Mouse (Mus musculus) testis, adult 2 months (tissue): ENCODE measurements around the gene Slc7a9. TPM values are rescaled to one million over a fixed set of nuclear protein-coding genes. Genes with fewer than 3 reads are reported as not detected.

ENCODE experiments used
- H3K27ac ChIP-seq: fragments of 200-500 bp; 2 replicates; pipeline ENCODE4 v1.5.1; 2012; ENCODE audit warnings: low read depth, low read length; ENCODE audit not compliant: control insufficient read depth, insufficient read depth
- H3K27me3 ChIP-seq: fragments of 200-500 bp; 2 replicates; pipeline ENCODE4 v1.6.1; 2012; ENCODE audit warnings: mild to moderate bottlenecking, low read length, moderate library complexity; ENCODE audit not compliant: control insufficient read depth, insufficient read depth
- H3K36me3 ChIP-seq: fragments of 200-500 bp; 2 replicates; pipeline ENCODE4 v1.6.1; 2012; ENCODE audit warnings: mild to moderate bottlenecking, low read length; ENCODE audit not compliant: control insufficient read depth, insufficient read depth
- H3K4me1 ChIP-seq: fragments of 200-500 bp; 2 replicates; pipeline ENCODE4 v1.6.1; 2012; ENCODE audit warnings: low read length; ENCODE audit not compliant: control insufficient read depth, insufficient read depth
- H3K4me3 ChIP-seq: fragments of 200-500 bp; 2 replicates; pipeline ENCODE4 v1.5.1; 2012; ENCODE audit warnings: low read depth, mild to moderate bottlenecking, low read length, moderate library complexity, mixed read lengths; ENCODE audit not compliant: control insufficient read depth
- CTCF ChIP-seq: fragments of 200-500 bp; IDR thresholded peaks from 2 replicates; pipeline ENCODE4 v1.5.1; 2012; ENCODE audit warnings: low read depth, mild to moderate bottlenecking, inconsistent platforms, low read length, moderate library complexity; ENCODE audit not compliant: control insufficient read depth, insufficient read depth, insufficient replicate concordance
- POLR2A ChIP-seq: fragments of 200-500 bp; IDR thresholded peaks from 2 replicates; pipeline ENCODE4 v1.6.1; 2012; ENCODE audit warnings: low read depth, mild to moderate bottlenecking, inconsistent platforms, low read length, moderate library complexity; ENCODE audit not compliant: control insufficient read depth
- polyA plus RNA-seq: library from polyadenylated mRNA; depleted of rRNA; stranded (reverse); fragments of >200 nt; gene quantifications from 2 replicates; pipeline ENCODE4 v1.2.3, GENCODE M21; 2012; rRNA removed

The Slc7a9 gene
- 0.37 and 0.47 TPM in 2 replicates for polyA plus RNA-seq

- Histone ChIP-seq H3K27me3 (no peaks in the 10 kb centered on the region), H3K27ac (no peak within 1 kb of the TSS), H3K4me3 (no peak within 1 kb of the TSS), H3K36me3 (no peaks in the 10 kb centered on the region), H3K4me1 (peaks cover 5% of the 10 kb centered on the region)
- TF ChIP-seq POLR2A, result no peak
- no peak for TF ChIP-seq CTCF
These were observed at the start of gene Slc7a9 for GRCm38 (mm10) chr7:35447996-35448846. Slc7a9 (plus strand) TSS chr7:35448796.

- TF ChIP-seq POLR2A (no peak), CTCF (no peak)
- no peaks in the 10 kb centered on the region for H3K27me3 ChIP-seq
- H3K36me3 ChIP-seq, result peaks cover 3% of the 10 kb centered on the region
- H3K4me1 ChIP-seq, result peaks cover 4% of the 10 kb centered on the region
- H3K27ac ChIP-seq, result no peak overlapping the region
- H3K4me3 ChIP-seq, result no peak overlapping the region
These were observed 47.4 kb upstream of the Slc7a9 start for GRCm38 (mm10) chr7:35401169-35401568.

GRCm38 (mm10) chr7:35415226-35415625, 33.4 kb upstream of the Slc7a9 start:
- no peaks in the 10 kb centered on the region for H3K27me3 ChIP-seq
- peaks cover 1% of the 10 kb centered on the region for H3K36me3 ChIP-seq
- H3K4me3 ChIP-seq, result no peak overlapping the region
- H3K27ac ChIP-seq, result no peak overlapping the region
- no peaks in the 10 kb centered on the region for H3K4me1 ChIP-seq
- TF ChIP-seq POLR2A (no peak), CTCF (no peak)

DNA sequence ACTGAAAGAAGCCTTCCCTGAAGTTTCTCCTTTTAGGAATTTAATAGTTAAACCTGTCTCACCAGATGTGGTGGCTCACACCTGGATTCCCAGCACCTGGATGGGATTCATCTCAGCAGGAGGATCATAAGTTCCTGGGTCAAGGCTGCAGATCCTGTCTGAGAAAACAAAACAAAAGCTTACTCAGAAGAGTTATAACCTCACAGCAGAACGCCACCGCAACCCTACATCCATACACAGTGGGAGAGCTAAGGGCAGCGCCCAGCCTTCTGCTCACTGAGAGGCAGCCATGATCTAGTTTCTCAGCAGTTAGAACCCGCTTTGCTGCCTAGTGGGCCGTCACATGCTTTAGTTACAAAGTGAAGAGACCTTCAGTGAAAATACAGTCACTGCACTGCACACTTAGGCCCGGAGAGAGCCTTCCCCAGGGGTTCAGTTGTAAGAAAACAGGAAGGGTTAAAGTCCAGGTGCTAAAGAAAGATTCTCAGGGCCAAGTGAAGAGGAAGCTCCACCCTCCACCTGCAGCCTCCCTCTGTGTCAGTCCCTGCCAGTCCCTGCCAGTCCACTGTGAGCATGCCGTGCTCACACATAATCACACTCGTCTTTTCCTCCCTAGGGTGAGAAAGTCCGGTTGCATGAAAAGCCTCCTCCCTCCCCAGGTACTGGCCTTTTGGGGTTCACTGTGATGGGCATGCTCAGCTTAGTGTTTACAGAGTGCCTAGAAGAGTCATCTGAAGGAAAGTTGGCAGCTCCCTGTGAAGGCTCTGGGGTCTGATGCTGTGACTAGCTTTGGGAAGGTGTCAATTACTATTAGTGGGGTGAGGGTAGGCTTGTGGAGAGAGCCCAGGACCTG, 32.6 kb upstream of the Slc7a9 start:
- Histone ChIP-seq H3K27me3 (no peaks in the 10 kb centered on the region), H3K36me3 (peaks cover 1% of the 10 kb centered on the region), H3K4me3 (no peak overlapping the region), H3K27ac (no peak overlapping the region), H3K4me1 (no peaks in the 10 kb centered on the region)
- TF ChIP-seq CTCF (no peak), POLR2A (no peak)

DNA sequence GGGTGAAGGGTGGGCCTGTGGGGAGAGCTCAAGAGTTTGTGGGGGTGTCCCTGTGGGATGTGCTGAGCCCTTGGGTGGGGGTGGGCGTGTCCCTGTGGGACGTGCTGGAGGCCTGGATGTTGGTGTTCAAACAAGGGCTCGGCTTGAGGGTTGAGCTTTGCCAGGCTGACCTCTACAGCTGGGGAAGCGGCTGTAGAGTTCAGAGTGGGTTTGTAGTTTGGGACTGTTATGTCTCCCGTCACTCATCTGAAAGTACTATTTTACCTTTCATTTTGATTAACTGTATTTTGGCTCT, 32.0 kb upstream of the Slc7a9 start:
- Histone ChIP-seq H3K4me1 (no peaks in the 10 kb centered on the region), H3K27ac (no peak overlapping the region), H3K36me3 (peaks cover 1% of the 10 kb centered on the region), H3K4me3 (no peak overlapping the region), H3K27me3 (no peaks in the 10 kb centered on the region)
- TF ChIP-seq POLR2A (no peak), CTCF (no peak)

DNA sequence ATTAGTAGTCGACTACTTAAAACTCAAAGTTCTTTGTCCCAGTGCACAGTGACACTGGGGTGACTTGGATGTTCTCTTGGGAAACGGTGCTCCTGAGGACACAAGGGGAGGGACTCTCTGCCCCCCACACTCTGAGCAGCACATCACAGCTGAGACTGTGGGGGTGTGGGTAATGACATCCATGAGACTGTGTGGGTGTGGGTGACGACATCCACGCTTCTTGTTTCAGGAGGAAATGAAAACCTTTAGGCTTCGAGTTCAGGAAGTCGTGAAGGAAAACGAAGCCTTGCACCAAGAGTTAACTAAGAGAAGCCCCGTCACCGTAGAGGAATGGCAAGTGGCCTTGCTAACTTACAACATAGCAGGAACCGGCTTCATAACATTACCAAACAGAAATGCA, 25.5 kb upstream of the Slc7a9 start:
- H3K4me1 ChIP-seq, result no peaks in the 10 kb centered on the region
- no peak overlapping the region for H3K4me3 ChIP-seq
- no peak overlapping the region for H3K27ac ChIP-seq
- peaks cover 3% of the 10 kb centered on the region for H3K36me3 ChIP-seq
- TF ChIP-seq POLR2A (no peak), CTCF (no peak)
- no peaks in the 10 kb centered on the region for H3K27me3 ChIP-seq

DNA sequence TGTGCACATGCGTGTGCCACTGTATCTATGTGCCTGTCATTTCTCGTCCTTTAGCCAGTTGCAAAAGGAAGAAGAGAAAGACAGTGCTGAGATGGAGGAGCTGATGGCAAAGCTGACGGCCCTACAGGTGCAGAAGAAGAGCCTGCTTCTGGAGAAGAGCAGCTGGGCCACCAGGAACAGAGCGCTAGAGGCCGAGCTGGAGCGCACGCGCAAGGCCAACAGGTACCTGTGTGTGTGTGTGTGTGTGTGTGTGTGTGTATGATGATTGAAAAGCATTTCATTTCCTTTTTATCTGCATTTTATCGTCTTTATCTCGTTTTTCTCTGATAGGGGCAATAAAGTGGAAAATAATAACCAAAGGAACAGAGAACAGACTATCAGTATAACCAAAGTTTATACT, 20.4 kb upstream of the Slc7a9 start:
- Histone ChIP-seq H3K4me1 (no peaks in the 10 kb centered on the region), H3K4me3 (no peak overlapping the region), H3K27me3 (no peaks in the 10 kb centered on the region), H3K36me3 (peaks cover 4% of the 10 kb centered on the region), H3K27ac (no peak overlapping the region)
- TF ChIP-seq CTCF, result no peak
- TF ChIP-seq POLR2A, result no peak
